Mouse (Mus musculus) hindbrain, embryonic 14.5 days (tissue): ENCODE measurements at regions not wholly inside any gene's neighbourhood (a gene's known extent, or its start where the extent isn't known, plus 50 kb on each side); places are given as distances from the start of the nearest gene placed in this dataset.

Source experiments
- ATAC-seq: fragments of 200-750 bp; cut with Nextera tagmentation; 2 replicates; pipeline ENCODE4 v1.8.0; 2017; ENCODE audit warnings: moderate number of reproducible peaks, mild to moderate bottlenecking, moderate TSS enrichment, moderate library complexity; ENCODE audit not compliant: low FRiP score
- DNase-seq: peaks from one replicate; pipeline ENCODE4 v3.0.0-alpha.2; 2015; ENCODE audit warnings: low spot score
- H3K27ac ChIP-seq: fragments of 300-500 bp; sonication (generic); 2 replicates; pipeline ENCODE4 v1.5.1; 2014; ENCODE audit warnings: mild to moderate bottlenecking, moderate library complexity
- H3K27me3 ChIP-seq: fragments of 300-500 bp; sonication (generic); 2 replicates; pipeline ENCODE4 v1.6.1; 2014; ENCODE audit warnings: mild to moderate bottlenecking, low read length, mixed read lengths; ENCODE audit not compliant: control insufficient read depth, insufficient read depth
- H3K36me3 ChIP-seq: fragments of 300-500 bp; sonication (generic); replicated peaks from 2 replicates; pipeline ENCODE4 v1.6.1; 2014; ENCODE audit not compliant: control insufficient read depth, insufficient read depth
- H3K4me1 ChIP-seq: fragments of 300-500 bp; sonication (generic); replicated peaks from 2 replicates; pipeline ENCODE4 v1.6.1; 2014; ENCODE audit warnings: antibody characterized with exemption, low read length, mixed read lengths; ENCODE audit not compliant: control insufficient read depth, insufficient read depth
- H3K4me2 ChIP-seq: fragments of 300-500 bp; sonication (generic); replicated peaks from 2 replicates; pipeline ENCODE4 v1.6.1; 2014; ENCODE audit warnings: mild to moderate bottlenecking, moderate library complexity
- H3K4me3 ChIP-seq: fragments of 300-500 bp; sonication (generic); replicated peaks from 2 replicates; pipeline ENCODE4 v1.5.1; 2014; ENCODE audit warnings: mild to moderate bottlenecking, low read length
- H3K9ac ChIP-seq: fragments of 300-500 bp; sonication (generic); 2 replicates; pipeline ENCODE4 v1.6.1; 2014
- H3K9me3 ChIP-seq: fragments of 300-500 bp; sonication (generic); 2 replicates; pipeline ENCODE4 v1.6.1; 2016; ENCODE audit warnings: low read length; ENCODE audit not compliant: control insufficient read depth
- WGBS: fragments of 180-500 bp; shearing (Covaris S2); extraction: QIAGEN DNeasy Blood & Tissue Kit; methylation state at CpG from one replicate; pipeline ENCODE4 v1.1.7; 2014; 5-methylcytosine and 5-hydroxymethylcytosine counted together

DNA sequence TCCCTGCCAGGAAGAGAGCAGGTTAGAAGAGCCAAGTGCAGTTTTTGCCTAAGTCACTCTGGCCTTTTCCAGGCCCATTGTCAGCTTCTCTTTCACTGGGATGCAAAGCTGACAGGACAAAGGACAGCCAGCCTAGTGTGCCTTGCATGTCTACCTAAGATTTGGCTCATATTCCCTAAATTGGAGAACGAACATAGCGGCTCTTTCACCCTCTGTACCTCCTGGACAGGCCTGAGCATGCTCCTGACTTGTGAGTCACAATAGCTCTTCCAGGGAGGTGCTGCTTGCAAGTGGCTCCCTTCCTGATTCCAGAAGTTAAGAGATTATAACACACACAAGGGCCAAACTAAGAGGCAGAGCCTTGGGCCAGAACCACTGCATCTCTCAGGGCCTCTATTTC lies 97.1 kb downstream of the C1galt1 start:
- H3K4me1 ChIP-seq: no peaks in the 10 kb centered on the region
- 62% methylated on average over 2 of the region's 2 CpGs for WGBS
- no peak for DNase-seq

DNA sequence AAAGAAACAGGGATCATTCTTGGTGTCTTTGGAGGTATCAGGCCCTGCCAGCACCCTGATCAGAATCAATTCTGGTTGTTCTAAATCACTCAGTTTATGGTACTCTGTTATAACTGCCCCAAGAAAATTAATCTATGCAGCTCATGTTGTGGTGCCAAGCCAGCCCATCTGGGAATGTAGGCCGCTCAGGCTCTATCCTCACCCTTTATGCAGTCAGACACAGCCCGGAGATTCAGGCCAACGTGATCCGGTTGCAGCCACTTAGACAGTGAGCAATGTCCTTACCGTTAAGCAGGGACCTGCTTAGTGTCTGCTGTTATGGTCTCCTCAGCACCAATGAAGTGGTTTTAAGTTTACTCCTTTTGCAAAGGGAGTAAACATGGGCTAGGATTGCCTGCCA lies 98.5 kb downstream of the C1galt1 start:
- WGBS: 80% methylated on average over 5 of the region's 5 CpGs
- DNase-seq (no peak), ATAC-seq (0 out of 2 replicates have a peak, but pooled peaks have one; percentile 38)
- Histone ChIP-seq H3K27ac (no peak overlapping the region), H3K36me3 (no peaks in the 10 kb centered on the region), H3K9me3 (no peaks in the 10 kb centered on the region), H3K27me3 (no peaks in the 10 kb centered on the region), H3K9ac (no peak overlapping the region), H3K4me1 (no peaks in the 10 kb centered on the region), H3K4me3 (no peak overlapping the region), H3K4me2 (no peak overlapping the region)

More for the DNA sequence above, 97.1 kb downstream of the C1galt1 start:
- no peaks in the 10 kb centered on the region for H3K27me3 ChIP-seq
- no peaks in the 10 kb centered on the region for H3K9me3 ChIP-seq
- H3K27ac ChIP-seq: no peak overlapping the region
- no peaks in the 10 kb centered on the region for H3K36me3 ChIP-seq
- no peak overlapping the region for H3K9ac ChIP-seq
- no peak overlapping the region for H3K4me2 ChIP-seq
- ATAC-seq: no peak
- H3K4me3 ChIP-seq: no peak overlapping the region

DNA sequence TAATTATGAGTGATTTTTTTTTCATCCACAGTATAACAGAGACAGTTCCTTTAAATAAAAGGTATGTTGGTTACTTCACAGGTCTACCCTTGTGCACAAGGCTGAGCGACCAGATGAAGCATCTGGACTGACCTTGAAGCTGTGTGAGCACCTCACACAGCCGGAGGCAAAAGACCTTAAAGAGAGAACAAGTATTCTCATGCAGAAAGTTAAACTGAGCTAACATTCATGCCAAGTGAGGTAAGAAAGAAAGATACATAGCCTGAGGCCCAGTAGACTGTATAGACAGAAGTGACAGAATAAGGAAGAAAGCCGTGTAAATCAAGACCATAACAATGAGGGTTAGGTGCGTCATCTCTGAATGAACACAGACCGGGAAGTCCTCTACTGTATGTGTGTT lies 99.0 kb downstream of the C1galt1 start:
- H3K27me3 ChIP-seq: no peaks in the 10 kb centered on the region
- H3K9me3 ChIP-seq: no peaks in the 10 kb centered on the region
- H3K27ac ChIP-seq: no peak overlapping the region
- no peaks in the 10 kb centered on the region for H3K36me3 ChIP-seq
- no peak for DNase-seq
- H3K9ac ChIP-seq: no peak overlapping the region
- H3K4me3 ChIP-seq: no peak overlapping the region
- WGBS: 83% methylated on average over 5 of the region's 5 CpGs
- no peak overlapping the region for H3K4me2 ChIP-seq
- no peaks in the 10 kb centered on the region for H3K4me1 ChIP-seq
- no peak for ATAC-seq
